Mouse (Mus musculus) neural tube, embryonic 11.5 days (tissue): ENCODE results near the gene BC049715. TPM values are rescaled to one million over a fixed set of nuclear protein-coding genes. Genes with fewer than 3 reads are reported as not detected.

Experiments used
- ATAC-seq: fragments of 200-750 bp; cut with Nextera tagmentation; 2 replicates; pipeline ENCODE4 v1.8.0; 2017; ENCODE audit warnings: moderate number of reproducible peaks, mild to moderate bottlenecking, moderate TSS enrichment, moderate library complexity; ENCODE audit not compliant: insufficient read depth, low FRiP score, low TSS enrichment
- DNase-seq: peaks from one replicate; pipeline ENCODE4 v3.0.0-alpha.2; 2015; ENCODE audit warnings: low spot score
- H3K27ac ChIP-seq: fragments of 300-500 bp; sonication (generic); 2 replicates; pipeline ENCODE4 v1.5.1; 2014; ENCODE audit warnings: low read depth, mild to moderate bottlenecking, low read length
- H3K27me3 ChIP-seq: fragments of 300-500 bp; sonication (generic); 2 replicates; pipeline ENCODE4 v1.6.1; 2014; ENCODE audit warnings: mild to moderate bottlenecking, low read length, mixed read lengths; ENCODE audit not compliant: control insufficient read depth, insufficient read depth
- H3K36me3 ChIP-seq: fragments of 300-500 bp; sonication (generic); 2 replicates; pipeline ENCODE4 v1.6.1; 2014; ENCODE audit warnings: mild to moderate bottlenecking, low read length, moderate library complexity, mixed read lengths; ENCODE audit not compliant: control insufficient read depth, insufficient read depth
- H3K4me1 ChIP-seq: fragments of 300-500 bp; sonication (generic); 2 replicates; pipeline ENCODE4 v1.6.1; 2014; ENCODE audit warnings: low read length, mixed read lengths; ENCODE audit not compliant: control insufficient read depth, insufficient read depth
- H3K4me2 ChIP-seq: fragments of 300-500 bp; sonication (generic); 2 replicates; pipeline ENCODE4 v1.6.1; 2014; ENCODE audit warnings: low read depth, mild to moderate bottlenecking, moderate library complexity
- H3K4me3 ChIP-seq: fragments of 300-500 bp; sonication (generic); 2 replicates; pipeline ENCODE4 v1.5.1; 2014; ENCODE audit warnings: low read depth, low read length
- H3K9ac ChIP-seq: fragments of 300-500 bp; sonication (generic); 2 replicates; pipeline ENCODE4 v1.6.1; 2014; ENCODE audit warnings: mild to moderate bottlenecking, low read length
- H3K9me3 ChIP-seq: fragments of 300-500 bp; sonication (generic); 2 replicates; pipeline ENCODE4 v1.6.1; 2016; ENCODE audit warnings: low read length; ENCODE audit not compliant: control insufficient read depth
- WGBS: fragments of 180-500 bp; shearing (Covaris S2); extraction: QIAGEN DNeasy Blood & Tissue Kit; methylation state at CpG from one replicate; pipeline ENCODE4 v1.1.7; 2014; 5-methylcytosine and 5-hydroxymethylcytosine counted together
- polyA plus RNA-seq: library from polyadenylated mRNA; unstranded; fragments of >200 nt; fragmentation: Nextera tagmentation; extraction: Ambion mirVana; gene quantifications from 2 replicates; pipeline ENCODE4 v1.2.1, GENCODE M21; 2014

Gene BC049715
- polyA plus RNA-seq, 1 experiment from 2014 or later = 0.94 TPM

GRCm38 (mm10) chr6:136816826-136817225 is 10.6 kb upstream of the BC049715 start:
- Histone ChIP-seq H3K9ac (no peak overlapping the region), H3K9me3 (no peaks in the 10 kb centered on the region), H3K27ac (no peak overlapping the region), H3K4me3 (no peak overlapping the region), H3K27me3 (no peaks in the 10 kb centered on the region), H3K4me1 (no peaks in the 10 kb centered on the region), H3K36me3 (peaks cover 39% of the 10 kb centered on the region), H3K4me2 (no peak overlapping the region)
- ATAC-seq = no peak
- WGBS = 97% methylated on average over 21 of the region's 21 CpGs
- DNase-seq = no peak

- ATAC-seq (no peak), DNase-seq (no peak)
- Histone ChIP-seq H3K9ac (no peak overlapping the region), H3K27ac (no peak overlapping the region), H3K4me3 (no peak overlapping the region), H3K4me1 (no peaks in the 10 kb centered on the region), H3K36me3 (peaks cover 39% of the 10 kb centered on the region), H3K27me3 (no peaks in the 10 kb centered on the region), H3K4me2 (no peak overlapping the region), H3K9me3 (no peaks in the 10 kb centered on the region)
- 97% methylated on average over 3 of the region's 3 CpGs for WGBS
These were observed 9.9 kb upstream of the BC049715 start for GRCm38 (mm10) chr6:136817549-136817948.

DNA sequence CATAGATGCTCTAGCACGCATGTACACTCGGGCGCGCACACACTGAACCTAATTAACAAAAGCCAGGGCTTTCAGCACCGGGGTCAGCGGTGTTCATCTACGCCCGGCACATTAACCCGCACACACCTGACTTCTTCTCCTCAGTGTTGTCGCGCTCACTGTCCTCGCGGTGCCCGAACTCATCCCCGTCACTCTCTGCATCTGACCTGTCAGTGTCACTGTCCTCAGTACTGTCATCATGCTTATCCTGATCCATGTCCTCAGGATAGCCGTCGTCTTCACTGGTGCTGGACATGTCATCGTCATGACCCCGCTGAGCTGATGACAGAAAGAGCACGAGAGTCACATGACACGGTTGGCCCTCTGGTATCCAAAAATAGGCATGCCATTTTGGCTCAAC is 7.0 kb upstream of the BC049715 start:
- DNase-seq = no peak
- no peak overlapping the region for H3K27ac ChIP-seq
- no peak overlapping the region for H3K4me2 ChIP-seq
- ATAC-seq = no peak
- WGBS = 97% methylated on average over 21 of the region's 21 CpGs
- no peaks in the 10 kb centered on the region for H3K9me3 ChIP-seq
- no peaks in the 10 kb centered on the region for H3K4me1 ChIP-seq
- no peak overlapping the region for H3K4me3 ChIP-seq
- H3K36me3 ChIP-seq = peaks cover 33% of the 10 kb centered on the region
- H3K27me3 ChIP-seq = no peaks in the 10 kb centered on the region
- no peak overlapping the region for H3K9ac ChIP-seq

DNA sequence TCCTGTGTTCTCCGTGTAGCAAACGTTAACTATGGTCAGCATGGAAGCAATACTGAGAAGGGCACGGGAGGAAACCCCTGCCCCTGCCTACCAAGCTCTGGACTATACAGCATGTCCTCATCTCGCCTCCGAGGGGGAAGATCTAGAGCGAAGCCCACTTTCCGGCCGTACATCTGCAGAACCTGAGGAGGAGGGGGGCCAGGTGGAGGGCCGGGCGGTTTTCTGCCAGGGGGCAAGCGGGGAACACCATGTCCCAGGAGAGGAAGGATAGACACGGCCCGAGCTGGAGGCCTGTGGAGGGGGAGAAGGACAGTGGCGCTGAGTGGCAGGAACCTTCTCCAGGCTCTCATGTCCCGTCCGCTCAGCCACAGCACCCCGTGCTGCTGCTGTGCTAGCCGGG is 6.3 kb upstream of the BC049715 start:
- ATAC-seq = no peak
- H3K27ac ChIP-seq = no peak overlapping the region
- H3K4me3 ChIP-seq = no peak overlapping the region
- no peaks in the 10 kb centered on the region for H3K27me3 ChIP-seq
- no peaks in the 10 kb centered on the region for H3K9me3 ChIP-seq
- no peak overlapping the region for H3K9ac ChIP-seq
- DNase-seq = no peak
- H3K4me2 ChIP-seq = no peak overlapping the region
- WGBS = 95% methylated on average over 18 of the region's 18 CpGs
- peaks cover 30% of the 10 kb centered on the region for H3K36me3 ChIP-seq
- H3K4me1 ChIP-seq = no peaks in the 10 kb centered on the region

- Histone ChIP-seq H3K36me3 (peaks cover 21% of the 10 kb centered on the region), H3K9me3 (no peaks in the 10 kb centered on the region), H3K4me2 (no peak overlapping the region), H3K9ac (no peak overlapping the region), H3K27ac (no peak overlapping the region), H3K4me3 (no peak overlapping the region), H3K27me3 (no peaks in the 10 kb centered on the region), H3K4me1 (peaks cover 3% of the 10 kb centered on the region)
- DNase-seq = no peak
- no peak for ATAC-seq
- whole genome bisulfite sequencing = 95% methylated on average over 8 of the region's 8 CpGs
These were observed 2.4 kb upstream of the BC049715 start for GRCm38 (mm10) chr6:136824987-136825386.

- Histone ChIP-seq H3K4me2 (peak overlapping the region; percentile 54), H3K27me3 (no peaks in the 10 kb centered on the region), H3K4me1 (peaks cover 3% of the 10 kb centered on the region), H3K36me3 (peaks cover 8% of the 10 kb centered on the region; the same call in 1 of the 2 replicates), H3K4me3 (peak overlapping the region; percentile 82), H3K27ac (no peak overlapping the region), H3K9me3 (no peaks in the 10 kb centered on the region), H3K9ac (peak overlapping the region; percentile 93)
- WGBS = 23% methylated on average over 7 of the region's 7 CpGs
- ATAC-seq (no peak), DNase-seq (no peak)
These were observed 310 bp upstream of the BC049715 start for GRCm38 (mm10) chr6:136827116-136827515.

DNA sequence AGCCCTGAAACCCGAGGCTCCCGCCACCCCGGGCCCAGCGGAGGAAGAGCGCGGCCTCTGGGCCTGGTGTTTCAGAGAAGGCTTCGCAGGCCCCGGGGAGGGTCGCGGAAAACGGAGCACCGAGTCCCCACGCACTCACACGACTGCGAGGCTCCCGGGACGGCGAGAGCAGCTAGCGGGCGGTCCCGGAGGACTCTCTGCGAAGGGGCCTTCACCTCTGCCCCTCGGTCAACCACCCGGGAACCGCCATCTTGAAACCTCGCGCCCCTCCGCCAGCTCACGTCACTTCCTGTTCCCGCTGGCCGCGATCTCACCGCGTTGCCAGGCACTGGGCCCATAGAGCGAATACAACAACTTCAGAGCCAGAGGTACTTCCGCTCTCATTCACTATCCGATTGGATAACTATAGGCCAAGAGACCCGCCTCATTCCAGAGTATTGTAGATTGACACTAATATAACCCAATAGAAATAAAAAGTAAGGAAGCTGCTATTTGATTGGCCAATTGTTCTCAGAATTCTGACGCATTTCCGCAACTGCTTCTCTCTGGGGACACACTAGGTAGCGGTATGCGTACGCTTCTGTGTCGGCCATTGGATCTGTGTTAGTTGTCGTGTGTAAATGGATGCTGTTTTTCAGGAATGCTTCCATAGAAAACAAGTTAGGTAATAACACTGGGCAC is 595 bp downstream of the BC049715 start, which contains the start of gene Wbp11:
TSS of gene Wbp11 (minus strand) at position 353 of the 681 bp plus-strand sequence.
- DNase-seq (peak; percentile 94), ATAC-seq (peak; percentile 100)
- peak within 1 kb of the TSS; percentile 56 for H3K4me2 ChIP-seq
- under 1% methylated on average over 38 of the region's 45 CpGs for WGBS
- H3K9me3 ChIP-seq = no peaks in the 10 kb centered on the region
- H3K9ac ChIP-seq = peak within 1 kb of the TSS; percentile 93
- H3K27ac ChIP-seq = peak within 1 kb of the TSS; percentile 40; the same call in 1 of the 2 replicates
- H3K4me1 ChIP-seq = peaks cover 3% of the 10 kb centered on the region
- peaks cover 2% of the 10 kb centered on the region; the same call in 1 of the 2 replicates for H3K36me3 ChIP-seq
- H3K4me3 ChIP-seq = peak within 1 kb of the TSS; percentile 82
- no peaks in the 10 kb centered on the region for H3K27me3 ChIP-seq

DNA sequence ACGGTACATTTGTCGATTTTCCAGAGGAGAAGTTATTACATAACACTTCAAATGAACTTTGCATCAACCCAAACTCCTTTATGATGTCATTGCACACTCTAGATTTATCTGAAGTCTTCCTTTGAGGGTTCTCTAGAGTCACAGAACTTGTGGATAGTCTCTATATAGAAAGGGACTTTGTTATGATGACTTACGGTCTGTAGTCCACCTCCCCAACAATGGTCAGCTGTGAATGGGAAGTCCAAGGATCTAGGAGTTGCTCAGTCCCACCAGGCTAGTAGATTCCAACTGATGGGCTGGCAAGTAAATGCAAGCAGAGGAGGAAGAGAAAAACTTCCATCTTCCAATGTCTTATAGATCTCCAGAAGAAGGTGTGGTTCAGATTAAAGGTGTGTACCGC is 1.3 kb downstream of the BC049715 start:
- peak overlapping the region; percentile 56 for H3K4me2 ChIP-seq
- ATAC-seq = 0 out of 2 replicates have a peak, but pooled peaks have one; percentile 14
- H3K9me3 ChIP-seq = no peaks in the 10 kb centered on the region
- no peak for DNase-seq
- peak overlapping the region; percentile 82 for H3K4me3 ChIP-seq
- peak overlapping the region; percentile 47 for H3K9ac ChIP-seq
- H3K27ac ChIP-seq = no peak overlapping the region
- no peaks in the 10 kb centered on the region for H3K27me3 ChIP-seq
- peaks cover 3% of the 10 kb centered on the region for H3K4me1 ChIP-seq
- H3K36me3 ChIP-seq = peaks cover 2% of the 10 kb centered on the region; the same call in 1 of the 2 replicates
- WGBS = 30% methylated on average over 4 of the region's 4 CpGs

DNA sequence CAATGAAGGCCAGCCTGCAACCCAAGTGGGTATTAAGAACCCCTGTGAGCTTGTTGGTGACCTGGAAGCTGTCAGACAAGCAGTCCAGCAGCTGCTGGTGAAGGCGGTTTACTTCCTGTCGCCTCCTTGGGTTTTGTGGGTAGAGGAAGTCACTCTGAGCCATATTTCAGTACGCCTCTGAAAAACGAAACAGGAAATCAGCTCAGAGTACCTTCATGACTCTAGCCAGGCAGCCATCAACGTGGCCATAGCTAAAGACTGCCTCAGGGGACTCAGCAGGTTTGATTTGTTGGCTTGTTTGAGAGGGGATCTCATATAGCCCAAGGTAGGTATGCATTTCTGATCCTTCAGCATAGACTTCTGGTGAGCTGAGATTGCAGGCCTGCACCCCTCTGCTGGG is 4.3 kb downstream of the BC049715 start:
- ATAC-seq (no peak), DNase-seq (no peak)
- Histone ChIP-seq H3K9me3 (no peaks in the 10 kb centered on the region), H3K27me3 (no peaks in the 10 kb centered on the region; the same call in 1 of the 2 replicates), H3K9ac (no peak overlapping the region), H3K4me2 (no peak overlapping the region), H3K27ac (no peak overlapping the region), H3K36me3 (no peaks in the 10 kb centered on the region), H3K4me3 (no peak overlapping the region), H3K4me1 (peaks cover 3% of the 10 kb centered on the region)
- WGBS = 74% methylated on average over 5 of the region's 5 CpGs
